Mouse (Mus musculus) testis, adult 2 months (tissue): Measurements from ENCODE around the gene Lzts3. TPM values are rescaled to one million over a fixed set of nuclear protein-coding genes. Genes with fewer than 3 reads are reported as not detected.

Source experiments
- H3K27ac ChIP-seq: fragments of 200-500 bp; 2 replicates; pipeline ENCODE4 v1.5.1; 2012; ENCODE audit warnings: low read depth, low read length; ENCODE audit not compliant: control insufficient read depth, insufficient read depth
- H3K27me3 ChIP-seq: fragments of 200-500 bp; 2 replicates; pipeline ENCODE4 v1.6.1; 2012; ENCODE audit warnings: mild to moderate bottlenecking, low read length, moderate library complexity; ENCODE audit not compliant: control insufficient read depth, insufficient read depth
- H3K36me3 ChIP-seq: fragments of 200-500 bp; 2 replicates; pipeline ENCODE4 v1.6.1; 2012; ENCODE audit warnings: mild to moderate bottlenecking, low read length; ENCODE audit not compliant: control insufficient read depth, insufficient read depth
- H3K4me1 ChIP-seq: fragments of 200-500 bp; 2 replicates; pipeline ENCODE4 v1.6.1; 2012; ENCODE audit warnings: low read length; ENCODE audit not compliant: control insufficient read depth, insufficient read depth
- H3K4me3 ChIP-seq: fragments of 200-500 bp; 2 replicates; pipeline ENCODE4 v1.5.1; 2012; ENCODE audit warnings: low read depth, mild to moderate bottlenecking, low read length, moderate library complexity, mixed read lengths; ENCODE audit not compliant: control insufficient read depth
- CTCF ChIP-seq: fragments of 200-500 bp; IDR thresholded peaks from 2 replicates; pipeline ENCODE4 v1.5.1; 2012; ENCODE audit warnings: low read depth, mild to moderate bottlenecking, inconsistent platforms, low read length, moderate library complexity; ENCODE audit not compliant: control insufficient read depth, insufficient read depth, insufficient replicate concordance
- POLR2A ChIP-seq: fragments of 200-500 bp; IDR thresholded peaks from 2 replicates; pipeline ENCODE4 v1.6.1; 2012; ENCODE audit warnings: low read depth, mild to moderate bottlenecking, inconsistent platforms, low read length, moderate library complexity; ENCODE audit not compliant: control insufficient read depth
- polyA plus RNA-seq: library from polyadenylated mRNA; depleted of rRNA; stranded (reverse); fragments of >200 nt; gene quantifications from 2 replicates; pipeline ENCODE4 v1.2.3, GENCODE M21; 2012

Gene Lzts3
- polyA plus RNA-seq, 1 experiment, result 4.3 TPM

DNA sequence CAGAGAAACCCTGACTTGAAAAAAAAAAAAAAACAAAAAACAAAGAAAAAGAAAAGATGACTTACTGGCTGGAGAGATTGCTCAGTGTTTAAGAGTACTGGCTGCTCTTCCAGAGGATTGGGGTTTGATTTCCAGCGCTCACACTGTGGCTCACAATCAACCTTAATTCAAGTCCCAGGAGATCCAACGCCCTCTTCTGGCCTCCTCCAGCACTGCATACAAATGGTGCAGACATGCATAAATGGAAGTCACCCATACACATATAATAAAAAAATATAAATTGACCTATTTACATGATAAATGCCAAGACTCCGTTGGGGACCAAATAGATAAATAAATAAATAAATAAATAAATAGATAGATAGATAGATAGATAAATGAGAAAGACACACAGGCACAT, 14.2 kb downstream of the Lzts3 start:
- Histone ChIP-seq H3K4me3 (no peak overlapping the region), H3K27ac (no peak overlapping the region), H3K27me3 (no peaks in the 10 kb centered on the region), H3K36me3 (no peaks in the 10 kb centered on the region; the same call in 1 of the 2 replicates), H3K4me1 (peaks cover 3% of the 10 kb centered on the region; the same call in 1 of the 2 replicates)
- TF ChIP-seq CTCF (no peak), POLR2A (no peak)

DNA sequence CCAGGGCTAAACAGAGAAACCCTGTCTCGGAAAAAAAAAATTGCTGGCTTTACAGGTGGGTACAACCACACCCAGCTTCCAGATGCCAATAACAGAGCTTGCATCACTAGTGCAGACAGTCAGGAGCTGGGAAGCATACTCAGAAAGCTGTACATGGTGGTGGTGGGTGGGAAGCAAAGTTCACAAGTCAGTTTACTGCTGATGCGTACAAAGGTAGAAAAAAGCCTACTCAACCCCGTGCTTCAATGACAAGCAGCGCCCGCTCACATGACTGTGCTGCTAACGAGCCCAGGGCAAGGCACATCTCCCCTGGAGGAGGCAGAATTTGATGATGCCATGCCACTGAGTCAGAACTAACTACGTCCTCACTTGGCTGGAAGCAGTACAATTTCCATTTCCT, 23.6 kb downstream of the Lzts3 start:
- TF ChIP-seq POLR2A (no peak), CTCF (no peak)
- Histone ChIP-seq H3K4me1 (no peaks in the 10 kb centered on the region), H3K36me3 (peaks cover 5% of the 10 kb centered on the region), H3K27ac (no peak overlapping the region), H3K4me3 (no peak overlapping the region), H3K27me3 (no peaks in the 10 kb centered on the region)

DNA sequence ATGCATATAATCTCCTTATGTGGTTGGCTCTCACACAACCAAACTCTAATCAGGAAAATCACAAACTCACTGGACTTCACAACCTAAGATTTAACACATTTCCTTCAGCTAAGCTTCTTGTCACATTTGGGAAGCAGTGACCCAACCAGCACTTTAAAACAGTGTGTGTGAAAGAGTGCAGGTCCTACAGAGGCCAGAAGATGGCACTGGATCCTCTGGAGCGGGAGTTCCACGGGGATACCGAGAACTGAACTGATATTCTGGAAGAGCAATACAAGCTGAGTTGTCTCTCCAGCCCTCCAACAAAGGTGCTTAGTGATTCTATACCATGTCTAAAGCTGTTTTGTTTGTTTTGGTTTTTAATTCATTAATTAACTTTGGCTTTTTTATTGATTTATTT, 29.5 kb downstream of the Lzts3 start:
- Histone ChIP-seq H3K27ac (no peak overlapping the region), H3K36me3 (peaks cover 5% of the 10 kb centered on the region), H3K4me1 (no peaks in the 10 kb centered on the region), H3K27me3 (no peaks in the 10 kb centered on the region), H3K4me3 (no peak overlapping the region)
- no peak for TF ChIP-seq CTCF
- no peak for TF ChIP-seq POLR2A

DNA sequence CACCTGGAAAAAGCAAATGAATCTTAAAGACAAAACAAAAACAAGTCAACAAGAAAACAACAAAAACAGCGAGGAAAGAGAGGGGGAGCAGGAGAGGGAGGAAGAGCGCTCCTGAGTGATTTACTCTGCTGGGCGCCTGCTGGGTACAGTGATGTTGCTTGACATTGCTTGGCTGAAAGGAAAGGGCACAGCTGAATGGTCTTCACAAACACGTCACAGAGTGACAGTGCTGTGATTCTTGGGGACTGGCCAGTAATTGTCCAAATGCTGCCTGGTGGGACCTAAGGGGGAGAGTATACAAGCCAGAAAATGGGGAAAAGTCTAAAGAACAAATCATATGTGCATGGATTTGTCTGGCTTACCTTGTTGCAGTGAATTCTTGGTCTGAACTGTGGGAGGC, 40.4 kb downstream of the Lzts3 start:
- Histone ChIP-seq H3K4me1 (no peaks in the 10 kb centered on the region), H3K27me3 (no peaks in the 10 kb centered on the region), H3K36me3 (peaks cover 9% of the 10 kb centered on the region), H3K4me3 (no peak overlapping the region), H3K27ac (no peak overlapping the region)
- no peak for TF ChIP-seq CTCF
- no peak for TF ChIP-seq POLR2A

DNA sequence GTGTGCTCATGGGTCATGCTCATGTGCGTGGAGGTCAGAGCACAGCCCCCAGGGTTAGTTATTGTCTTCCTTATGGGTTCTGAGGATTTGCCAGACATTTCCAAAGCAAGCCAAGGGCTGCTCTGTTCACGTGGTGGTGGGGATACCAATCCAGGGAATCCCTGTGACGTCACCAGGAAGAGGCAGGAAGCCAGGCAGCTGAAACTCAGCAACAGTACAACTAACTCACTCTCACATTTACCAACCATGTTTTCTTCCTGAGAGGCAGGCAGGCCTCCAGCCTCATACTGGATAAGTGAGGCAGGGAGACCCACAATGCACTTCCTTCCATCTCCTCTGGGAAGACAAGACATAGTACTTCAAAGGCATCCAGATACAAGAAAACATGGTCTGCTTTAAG, 44.2 kb downstream of the Lzts3 start:
- no peak for TF ChIP-seq POLR2A
- TF ChIP-seq CTCF, result no peak
- no peak overlapping the region for H3K27ac ChIP-seq
- H3K4me1 ChIP-seq, result no peaks in the 10 kb centered on the region; the same call in 1 of the 2 replicates
- H3K36me3 ChIP-seq, result peaks cover 6% of the 10 kb centered on the region
- H3K4me3 ChIP-seq, result no peak overlapping the region
- no peaks in the 10 kb centered on the region for H3K27me3 ChIP-seq

DNA sequence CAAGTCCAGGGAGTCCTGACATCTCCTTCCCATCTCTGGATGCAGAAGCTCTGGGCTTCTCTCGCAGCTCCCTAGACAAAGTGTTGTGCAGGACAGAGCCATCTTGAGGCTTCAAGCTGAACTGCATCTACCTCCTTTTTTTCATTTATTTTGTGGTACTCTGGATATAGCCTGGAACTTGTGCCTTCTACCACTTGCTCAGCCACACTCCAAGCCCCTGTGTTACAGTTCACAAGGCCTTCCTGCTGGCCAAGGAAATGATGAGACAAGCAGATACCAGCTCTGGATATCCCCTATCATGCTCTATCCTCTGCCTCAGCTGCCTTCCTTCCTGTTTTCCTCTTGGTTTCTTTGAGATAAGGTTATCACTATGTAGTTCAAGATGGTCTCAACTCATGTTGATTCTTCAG, 45.0 kb downstream of the Lzts3 start:
- H3K4me3 ChIP-seq, result no peak overlapping the region
- no peak overlapping the region for H3K27ac ChIP-seq
- no peaks in the 10 kb centered on the region for H3K27me3 ChIP-seq
- no peaks in the 10 kb centered on the region; the same call in 1 of the 2 replicates for H3K4me1 ChIP-seq
- peaks cover 6% of the 10 kb centered on the region for H3K36me3 ChIP-seq
- TF ChIP-seq POLR2A (no peak), CTCF (peak; percentile 9; the same call in 1 of the 2 replicates)

DNA sequence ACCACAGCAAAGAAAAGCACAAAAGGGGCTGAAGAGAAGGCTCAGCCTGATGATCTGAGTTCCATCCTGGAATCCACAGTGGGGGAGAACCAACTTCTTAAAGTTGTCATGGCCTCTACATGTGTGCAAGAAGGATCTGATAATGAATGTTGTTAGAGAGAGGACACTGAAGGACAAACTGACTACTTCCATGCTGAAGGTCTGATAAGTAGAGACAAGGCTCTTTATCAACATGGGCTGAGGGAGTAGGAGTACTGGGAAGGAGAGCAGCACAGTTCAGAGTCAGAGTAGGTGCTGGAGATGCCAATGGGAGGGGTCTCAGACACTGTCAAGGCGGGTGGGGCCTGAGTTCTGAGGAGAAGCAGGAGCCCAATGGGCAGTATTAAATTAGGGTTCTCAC, 47.0 kb downstream of the Lzts3 start:
- TF ChIP-seq POLR2A, result no peak
- no peak for TF ChIP-seq CTCF
- Histone ChIP-seq H3K4me3 (no peak overlapping the region), H3K4me1 (no peaks in the 10 kb centered on the region; the same call in 1 of the 2 replicates), H3K27me3 (no peaks in the 10 kb centered on the region), H3K36me3 (peaks cover 6% of the 10 kb centered on the region), H3K27ac (no peak overlapping the region)

DNA sequence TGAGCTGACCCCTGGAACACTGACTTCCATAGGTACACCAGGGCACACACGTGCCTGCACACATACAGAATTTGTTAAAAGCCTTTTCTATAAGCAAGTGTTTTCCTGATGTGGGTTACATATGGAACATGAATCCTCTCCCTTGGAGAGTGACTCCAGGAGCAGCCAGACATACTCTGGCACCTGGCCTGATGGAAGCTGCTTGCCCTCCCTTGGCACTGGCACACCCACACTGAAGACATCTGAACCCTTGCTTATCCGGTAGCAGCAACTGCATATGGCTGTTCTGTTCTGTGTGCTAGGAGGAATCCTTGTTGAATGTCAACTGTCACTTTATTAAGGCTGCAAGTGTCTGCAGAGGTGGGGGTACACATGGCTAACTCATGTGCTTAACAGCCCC, 51.6 kb downstream of the Lzts3 start:
- no peak overlapping the region for H3K27ac ChIP-seq
- H3K36me3 ChIP-seq, result no peaks in the 10 kb centered on the region; the same call in 1 of the 2 replicates
- H3K4me1 ChIP-seq, result no peaks in the 10 kb centered on the region; the same call in none of the 2 replicates
- H3K4me3 ChIP-seq, result peak overlapping the region; percentile 79
- H3K27me3 ChIP-seq, result no peaks in the 10 kb centered on the region
- TF ChIP-seq CTCF (no peak), POLR2A (no peak)
